17 mouse cellular contexts compared by ENCODE assay signal in the genomic region with DNA sequence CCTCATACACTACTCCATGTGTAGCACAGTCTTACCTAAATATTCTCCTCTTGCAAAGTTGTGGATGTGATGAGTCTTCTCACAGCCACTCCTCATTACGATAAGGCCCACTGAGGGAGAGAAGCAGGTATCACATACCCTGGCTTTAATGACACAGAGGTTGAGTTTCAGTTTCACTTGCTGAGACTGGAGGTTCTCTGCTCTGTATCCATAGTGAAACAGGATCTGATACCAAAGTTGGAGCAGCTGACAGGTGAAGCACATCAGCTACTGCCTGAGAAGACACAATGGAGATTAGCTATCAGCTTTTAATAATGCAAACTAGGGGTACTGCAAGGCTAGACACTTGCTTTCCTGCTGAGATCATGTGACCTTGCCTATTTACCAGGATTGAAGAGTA.
"Had no signal": no experiment of that assay in that cellular context is flagged by ENCODE, and none has a peak within 500 bp of the region (broad histone marks: within the 10 kb centered on the region; RNA-seq: fewer than 3 reads in every experiment).

No protein-coding gene starts in this region.

- H3K9ac ChIP-seq: liver, embryonic 15.5 days; liver, postnatal 0 days; lung, embryonic 15.5 days; midbrain, embryonic 12.5 days; midbrain, embryonic 15.5 days; neural tube, embryonic 12.5 days had no signal

- H3K4me3 ChIP-seq: liver, embryonic 15.5 days; lung, embryonic 15.5 days; midbrain, embryonic 12.5 days; midbrain, embryonic 15.5 days; neural tube, embryonic 12.5 days had no signal

- H3K27me3 ChIP-seq: liver, embryonic 15.5 days; lung, embryonic 15.5 days; midbrain, embryonic 12.5 days; midbrain, embryonic 15.5 days; neural tube, embryonic 12.5 days had no signal

- H3K4me1 ChIP-seq: liver, embryonic 15.5 days; lung, embryonic 15.5 days; midbrain, embryonic 12.5 days; midbrain, embryonic 15.5 days; neural tube, embryonic 12.5 days had no signal

- H3K36me3 ChIP-seq: liver, embryonic 15.5 days; lung, embryonic 15.5 days; midbrain, embryonic 12.5 days; midbrain, embryonic 15.5 days; neural tube, embryonic 12.5 days had no signal

- ATAC-seq: liver, postnatal 0 days; lung, postnatal 0 days; midbrain, embryonic 15.5 days had no signal

- DNase-seq: liver, postnatal 0 days; lung, adult 2 months; lung, postnatal 14 days; lung, postnatal 36 days; right cerebral cortex, postnatal 25 days; right cerebral cortex, postnatal 4 days; spleen, adult 18-20 months; thymus, adult 18-20 months; thymus, postnatal 14 days; thymus, postnatal 36 days had no signal

- H3K4me2 ChIP-seq: liver, embryonic 15.5 days; lung, embryonic 15.5 days; midbrain, embryonic 12.5 days; midbrain, embryonic 15.5 days; neural tube, embryonic 12.5 days had no signal

- H3K9me3 ChIP-seq: liver, embryonic 15.5 days; lung, embryonic 15.5 days; midbrain, embryonic 12.5 days; midbrain, embryonic 15.5 days; neural tube, embryonic 12.5 days had no signal

- H3K27ac ChIP-seq: liver, embryonic 15.5 days; lung, embryonic 15.5 days; macrophage; midbrain, embryonic 12.5 days; midbrain, embryonic 15.5 days; neural tube, embryonic 12.5 days had no signal
